Mouse (Mus musculus) megakaryocyte progenitor cell, adult 5-6 weeks (primary cell): ENCODE measurements around the gene Akap13. TPM values are rescaled to one million over a fixed set of nuclear protein-coding genes. Genes with fewer than 3 reads are reported as not detected.

Experiments
- ATAC-seq: replicated peaks from 2 replicates; pipeline ENCODE4 v1.8.0; 2016; ENCODE audit warnings: mild to moderate bottlenecking, moderate TSS enrichment, inconsistent platforms; ENCODE audit not compliant: poor library complexity
- total RNA-seq, 2 experiments: library from RNA; stranded (forward) in 1 of 2; stranded (reverse) in 1 of 2; fragments of 157-497, 149-512 nt in 1 of 2; fragments of 200-1000 nt in 1 of 2; gene quantifications; 2 replicates each; pipeline versions ENCODE4 v1.2.3 to v1.2.4; 2015 to 2017

Akap13 gene
- total RNA-seq, 2 experiments from 2014 or later, result 93.1 to 165 TPM

- ATAC-seq, result no peak
Measured at GRCm38 (mm10) chr7:75702966-75703645, 247.8 kb downstream of the Akap13 start.

- ATAC-seq, result peak; percentile 32
Measured at GRCm38 (mm10) chr7:75704862-75705261, 249.5 kb downstream of the Akap13 start.

GRCm38 (mm10) chr7:75709936-75710335 lies 254.6 kb downstream of the Akap13 start:
- ATAC-seq, result no peak

GRCm38 (mm10) chr7:75710920-75711319 lies 255.6 kb downstream of the Akap13 start:
- no peak for ATAC-seq

- no peak for ATAC-seq
Measured at GRCm38 (mm10) chr7:75711436-75711835, 256.1 kb downstream of the Akap13 start.

- ATAC-seq, result peak; percentile 72
Measured at GRCm38 (mm10) chr7:75712808-75713207, 257.5 kb downstream of the Akap13 start.

- ATAC-seq, result peak; percentile 60
Measured at GRCm38 (mm10) chr7:75713959-75714358, 258.6 kb downstream of the Akap13 start.

GRCm38 (mm10) chr7:75715026-75715425 lies 259.7 kb downstream of the Akap13 start:
- no peak for ATAC-seq

- no peak for ATAC-seq
Measured at GRCm38 (mm10) chr7:75715939-75716338, 260.6 kb downstream of the Akap13 start.

- no peak for ATAC-seq
Measured at GRCm38 (mm10) chr7:75717349-75717748, 262.0 kb downstream of the Akap13 start.

GRCm38 (mm10) chr7:75721302-75721701 lies 266.0 kb downstream of the Akap13 start:
- ATAC-seq, result no peak

GRCm38 (mm10) chr7:75724012-75724411 lies 268.7 kb downstream of the Akap13 start:
- peak; percentile 66 for ATAC-seq

GRCm38 (mm10) chr7:75725899-75726298 lies 270.6 kb downstream of the Akap13 start:
- peak; percentile 67 for ATAC-seq

GRCm38 (mm10) chr7:75726867-75727266 lies 271.5 kb downstream of the Akap13 start:
- ATAC-seq, result no peak

GRCm38 (mm10) chr7:75729652-75730051 lies 274.3 kb downstream of the Akap13 start:
- ATAC-seq, result no peak

GRCm38 (mm10) chr7:75730216-75730615 lies 274.9 kb downstream of the Akap13 start:
- ATAC-seq, result no peak

GRCm38 (mm10) chr7:75731951-75732350 lies 276.6 kb downstream of the Akap13 start:
- no peak for ATAC-seq

- ATAC-seq, result no peak
Measured at GRCm38 (mm10) chr7:75733166-75733565, 277.8 kb downstream of the Akap13 start.

GRCm38 (mm10) chr7:75739075-75739725 lies 283.9 kb downstream of the Akap13 start:
- peak; percentile 99 for ATAC-seq

GRCm38 (mm10) chr7:75744528-75744927 lies 289.2 kb downstream of the Akap13 start:
- no peak for ATAC-seq

GRCm38 (mm10) chr7:75744978-75745638 lies 289.8 kb downstream of the Akap13 start:
- no peak for ATAC-seq

GRCm38 (mm10) chr7:75745969-75746368 lies 290.6 kb downstream of the Akap13 start:
- ATAC-seq, result peak; percentile 42; the same call in 1 of the 2 replicates
